Mouse (Mus musculus) adrenal gland, postnatal 10 days (tissue): ENCODE data around the gene Mapkapk5. TPM values are rescaled to one million over a fixed set of nuclear protein-coding genes. Genes with fewer than 3 reads are reported as not detected.
A peak's percentile ranks its signal among the peaks of the same experiment; 100 is the strongest.

Source experiments
- DNase-seq: peaks from one replicate; pipeline ENCODE4 v3.0.0; 2021; ENCODE audit warnings: mixed read lengths
- total RNA-seq, 2 experiments: library from RNA; stranded (reverse); gene quantifications; 2 replicates each; pipeline ENCODE4 v1.2.3; 2021

Gene Mapkapk5
- total RNA-seq, 2 experiments from 2014 or later: 82.2 to 90.6 TPM

DNA sequence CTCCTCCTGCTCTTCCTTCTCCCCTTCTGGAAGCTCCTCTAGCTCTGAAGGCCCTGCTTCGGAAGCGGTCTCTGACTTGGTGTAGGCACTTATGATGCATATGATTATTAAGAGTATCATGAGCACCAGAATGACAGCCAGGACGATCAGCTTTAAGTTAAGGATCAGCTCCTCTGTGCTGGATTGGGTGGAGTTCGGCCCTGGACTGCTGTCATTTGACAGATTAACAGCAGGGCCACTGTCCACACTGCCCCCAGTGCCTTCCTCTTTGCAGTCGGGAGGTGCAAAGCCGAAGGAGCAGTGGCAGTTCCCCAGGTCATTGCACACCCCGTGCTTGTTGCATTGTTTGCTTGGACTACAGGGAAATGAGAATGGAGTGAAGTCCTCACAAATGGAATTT is 45.0 kb downstream of the Mapkapk5 start:
- DNase-seq: no peak

DNA sequence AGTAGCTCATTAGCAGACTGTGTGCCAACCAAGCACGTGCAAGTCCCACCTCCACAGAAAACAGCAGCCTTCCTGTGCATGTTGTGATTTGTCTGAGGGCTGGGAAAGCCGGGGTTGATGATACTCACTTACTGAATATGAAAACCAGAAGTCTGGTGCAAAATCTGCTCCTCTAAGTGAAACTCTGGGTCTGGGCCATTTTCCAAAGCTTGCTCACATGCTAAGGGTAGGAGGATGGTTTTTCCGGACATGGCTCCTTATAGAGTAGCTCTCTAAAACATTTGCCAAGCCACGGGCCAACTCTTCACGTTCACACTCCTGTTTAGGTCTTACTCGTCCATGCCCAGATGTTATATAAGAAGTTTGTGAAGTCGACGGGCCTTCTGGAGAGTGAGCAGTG is 52.4 kb downstream of the Mapkapk5 start:
- no peak for DNase-seq

DNA sequence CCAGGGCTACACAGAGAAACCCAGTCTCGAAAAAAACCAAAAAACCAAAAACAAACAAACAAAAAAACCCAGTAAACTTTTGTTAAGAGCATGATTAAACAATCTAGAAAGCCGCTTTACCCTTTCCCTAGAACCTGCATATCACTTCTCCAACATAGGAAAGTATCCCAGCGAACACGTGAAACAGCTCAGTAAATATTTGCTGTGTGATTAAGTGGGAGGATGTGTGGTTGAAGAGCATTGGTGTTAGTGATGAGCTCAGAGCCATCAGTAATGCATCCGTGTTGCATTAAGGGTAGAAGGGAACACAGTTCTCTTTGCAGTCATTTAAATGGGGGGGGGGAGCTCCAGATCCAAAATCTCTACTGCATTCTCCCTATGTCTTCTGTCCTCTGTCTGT is 60.9 kb downstream of the Mapkapk5 start:
- no peak for DNase-seq

DNA sequence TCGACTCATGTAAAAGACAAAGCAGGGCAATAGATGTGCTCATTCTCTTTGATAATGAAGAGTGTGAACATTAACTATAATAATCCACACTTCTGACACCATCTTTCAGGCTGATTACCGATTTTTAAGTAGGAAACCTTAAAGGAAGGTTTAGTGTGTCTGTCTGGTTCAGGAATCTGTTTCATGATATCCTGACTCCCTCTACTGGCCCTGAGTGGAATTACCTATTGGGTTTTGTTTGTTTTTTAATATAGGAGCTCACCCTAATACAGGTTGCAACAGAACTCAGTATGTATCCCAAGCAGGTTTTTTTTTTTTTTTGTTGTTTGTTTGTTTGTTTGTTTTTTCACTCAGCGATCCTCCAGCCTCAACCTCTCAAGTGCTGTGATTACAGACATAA is 68.0 kb downstream of the Mapkapk5 start:
- peak; percentile 54 for DNase-seq

DNA sequence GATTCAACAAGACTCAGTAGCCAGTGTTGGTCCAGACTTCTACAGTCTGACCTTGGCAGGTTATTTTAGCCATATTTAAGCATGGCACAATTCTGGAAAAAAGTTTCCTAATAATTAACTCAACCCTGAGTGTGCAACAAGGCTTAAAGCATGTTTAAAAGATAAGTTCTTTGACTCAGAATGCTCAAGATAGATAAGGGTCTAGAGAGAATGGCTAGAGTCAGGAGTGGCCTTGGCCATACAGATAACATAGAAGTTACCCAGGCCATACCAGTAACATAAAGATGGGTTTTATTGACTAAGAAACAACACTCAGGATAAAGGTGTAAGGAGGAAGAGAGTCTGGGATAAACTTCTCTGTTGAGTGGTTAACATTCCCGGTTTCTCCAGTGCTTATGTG is 69.7 kb downstream of the Mapkapk5 start:
- no peak for DNase-seq

Other genes starting within 250 kb of the Mapkapk5 start
- 10 to 100 TPM; 52.3 TPM for gene Trafd1, start 160.3 kb downstream of the Mapkapk5 start, total RNA-seq
- gene Naa25, start 148.0 kb downstream of the Mapkapk5 start, total RNA-seq: 10 to 100 TPM; 31.0 to 32.1 TPM
- 1 to 10 TPM; 3.3 to 4.8 TPM for gene Tmem116, start 94.0 kb downstream of the Mapkapk5 start, total RNA-seq
- gene Erp29, start 93.4 kb downstream of the Mapkapk5 start, total RNA-seq: 100 to 1,000 TPM; 115 to 128 TPM
- not detected for gene Adam1b, start 42.5 kb downstream of the Mapkapk5 start, total RNA-seq
- gene Adam1a, start 423 bp downstream of the Mapkapk5 start, total RNA-seq: 1 to 10 TPM; 4.1 to 4.7 TPM
- under 1 TPM in 1 of 2 experiments, not detected in 1; 1.00 TPM for gene Gm42878, start 423 bp downstream of the Mapkapk5 start, total RNA-seq
- gene Aldh2, start 47.9 kb upstream of the Mapkapk5 start, total RNA-seq: 100 to 1,000 TPM; 712 to 837 TPM
- gene Acad12, start 73.0 kb upstream of the Mapkapk5 start, total RNA-seq: 10 to 100 TPM; 20.1 to 24.0 TPM
- gene Acad10, start 114.6 kb upstream of the Mapkapk5 start, total RNA-seq: 10 to 100 TPM; 38.6 to 43.6 TPM
- 10 to 100 TPM; 57.2 to 62.6 TPM for gene Brap, start 114.7 kb upstream of the Mapkapk5 start, total RNA-seq
- gene Atxn2, start 165.4 kb upstream of the Mapkapk5 start, total RNA-seq: 100 to 1,000 TPM; 156 to 219 TPM